Comparison of ENCODE assay signal across 13 mouse cellular contexts in genomic region chr16:43710134-43710475, GRCm38 (mm10). TPM values are rescaled to one million over a fixed set of nuclear protein-coding genes. Genes with fewer than 3 reads are reported as not detected.
A peak's percentile ranks its signal among the peaks of the same experiment; 100 is the strongest.
DNase-seq lines count a peak whose midpoint lies in the region; ATAC-seq lines count a peak whose summit lies in the region.
"Had no signal": no experiment of that assay in that cellular context is flagged by ENCODE, and none has a peak within 500 bp of the region (broad histone marks: within the 10 kb centered on the region; RNA-seq: fewer than 3 reads in every experiment).

No protein-coding gene starts in this region.

- no peaks in the 10 kb centered on the region for H3K36me3 ChIP-seq in forebrain, embryonic 12.5 days (replicated peaks)
- H3K36me3 ChIP-seq in forebrain, embryonic 11.5 days (ENCODE audit: control insufficient read depth, insufficient read depth, low read length) = no peaks in the 10 kb centered on the region
- no peaks in the 10 kb centered on the region for H3K36me3 ChIP-seq in kidney, embryonic 16.5 days (ENCODE audit: insufficient read depth, low read length)
- H3K36me3 ChIP-seq: G1E had no signal

- no peak overlapping the region for H3K27ac ChIP-seq in forebrain, embryonic 12.5 days
- no peak overlapping the region for H3K27ac ChIP-seq in forebrain, embryonic 11.5 days (ENCODE audit: low read depth, low read length)
- H3K27ac ChIP-seq in kidney, embryonic 16.5 days (ENCODE audit: low read length) = no peak overlapping the region

- no peak for DNase-seq in forebrain, embryonic 11.5 days (ENCODE audit: low spot score)
- no peak for DNase-seq in kidney, postnatal 36 days
- peak; percentile 9 for DNase-seq in ES-CJ7 (ENCODE audit: low read depth, low spot score)
- no peak for DNase-seq in adrenal gland, postnatal 25 days
- DNase-seq in retina, postnatal 1 day = no peak
- DNase-seq: gastrocnemius, postnatal 10 days had no signal

- 62% methylated on average over 6 of the region's 6 CpGs for WGBS in forebrain, embryonic 12.5 days
- WGBS in forebrain, embryonic 11.5 days = 67% methylated on average over 6 of the region's 6 CpGs
- WGBS in kidney, embryonic 16.5 days = 41% methylated on average over 6 of the region's 6 CpGs

- no peaks in the 10 kb centered on the region for H3K27me3 ChIP-seq in forebrain, embryonic 12.5 days
- H3K27me3 ChIP-seq in forebrain, embryonic 11.5 days (ENCODE audit: control insufficient read depth, insufficient read depth, low read length) = no peaks in the 10 kb centered on the region
- no peaks in the 10 kb centered on the region for H3K27me3 ChIP-seq in kidney, embryonic 16.5 days (ENCODE audit: insufficient read depth, low read length)

- H3K9me3 ChIP-seq in forebrain, embryonic 12.5 days = no peaks in the 10 kb centered on the region
- H3K9me3 ChIP-seq in forebrain, embryonic 11.5 days (ENCODE audit: control insufficient read depth, low read length) = no peaks in the 10 kb centered on the region
- H3K9me3 ChIP-seq in kidney, embryonic 16.5 days (ENCODE audit: low read length) = no peaks in the 10 kb centered on the region
- H3K9me3 ChIP-seq: G1E had no signal

- no peak overlapping the region for H3K4me2 ChIP-seq in forebrain, embryonic 12.5 days
- H3K4me2 ChIP-seq in forebrain, embryonic 11.5 days (ENCODE audit: low read depth, low read length, severe bottlenecking) = no peak overlapping the region
- peak overlapping the region; percentile 49; the same call in 1 of the 2 replicates for H3K4me2 ChIP-seq in kidney, embryonic 16.5 days (replicated peaks; ENCODE audit: low read depth, low read length)

- H3K4me1 ChIP-seq in forebrain, embryonic 12.5 days = peaks cover 5% of the 10 kb centered on the region; the same call in 1 of the 2 replicates
- H3K4me1 ChIP-seq in forebrain, embryonic 11.5 days (replicated peaks; ENCODE audit: control insufficient read depth, insufficient read depth, low read length) = no peaks in the 10 kb centered on the region
- H3K4me1 ChIP-seq in kidney, embryonic 16.5 days (ENCODE audit: insufficient read depth, low read length) = peaks cover 9% of the 10 kb centered on the region; the same call in 1 of the 2 replicates

- H3K9ac ChIP-seq in forebrain, embryonic 12.5 days = no peak overlapping the region
- H3K9ac ChIP-seq in forebrain, embryonic 11.5 days (ENCODE audit: low read length) = no peak overlapping the region
- no peak overlapping the region for H3K9ac ChIP-seq in kidney, embryonic 16.5 days (replicated peaks; ENCODE audit: low read length)

- ATAC-seq in forebrain, embryonic 12.5 days (ENCODE audit: low FRiP score) = 0 out of 2 replicates have a peak, but pooled peaks have one; percentile 19
- no peak for ATAC-seq in forebrain, embryonic 11.5 days (replicated peaks; ENCODE audit: low FRiP score)
- ATAC-seq in kidney, embryonic 16.5 days (ENCODE audit: low FRiP score, low TSS enrichment) = no peak
- 0 out of 2 replicates have a peak, but pooled peaks have one; percentile 11 for ATAC-seq in megakaryocyte progenitor cell, adult 5-6 weeks (replicated peaks; ENCODE audit: poor library complexity)

- no peak overlapping the region for H3K4me3 ChIP-seq in forebrain, embryonic 12.5 days (replicated peaks)
- H3K4me3 ChIP-seq in forebrain, embryonic 11.5 days (ENCODE audit: low read depth, low read length) = no peak overlapping the region
- H3K4me3 ChIP-seq in kidney, embryonic 16.5 days (ENCODE audit: low read length) = no peak overlapping the region

RNA-seq across cellular contexts. Expression of gene Drd3, which starts 43.7 kb away (rescaled TPM):
- 0.13 and 0.27 TPM in 2 replicates for polyA plus RNA-seq in forebrain, embryonic 12.5 days (2016; fragmentation: Nextera tagmentation; extraction: Ambion mirVana)
- polyA plus RNA-seq in forebrain, embryonic 11.5 days (2014; fragmentation: Nextera tagmentation; extraction: Ambion mirVana) = 0.11 and 0.19 TPM in 2 replicates
- not detected in 2 replicates for polyA plus RNA-seq in kidney, embryonic 16.5 days (2015; fragmentation: Nextera tagmentation; extraction: Ambion mirVana)
- not detected in 2 replicates for total RNA-seq in megakaryocyte progenitor cell, adult 5-6 weeks (2015)
- not detected in 2 replicates for total RNA-seq in megakaryocyte progenitor cell, adult 5-6 weeks (2017)
- not detected in 2 replicates for total RNA-seq in adrenal gland, postnatal 25 days (2021)
- total RNA-seq: common myeloid progenitor, adult 5-6 weeks; G1E; gastrocnemius, postnatal 10 days had no signal
- polyA plus RNA-seq: G1E; liver, embryonic 16.5 days had no signal

RNA-seq across cellular contexts. Expression of gene Tigit, which starts 46.2 kb away (rescaled TPM):
- polyA plus RNA-seq in forebrain, embryonic 12.5 days (2016; fragmentation: Nextera tagmentation; extraction: Ambion mirVana) = not detected in 2 replicates
- not detected in 2 replicates for polyA plus RNA-seq in forebrain, embryonic 11.5 days (2014; fragmentation: Nextera tagmentation; extraction: Ambion mirVana)
- polyA plus RNA-seq in kidney, embryonic 16.5 days (2015; fragmentation: Nextera tagmentation; extraction: Ambion mirVana) = not detected in 2 replicates
- total RNA-seq in megakaryocyte progenitor cell, adult 5-6 weeks (2015) = not detected in 2 replicates
- not detected in 2 replicates for total RNA-seq in megakaryocyte progenitor cell, adult 5-6 weeks (2017)
- total RNA-seq in adrenal gland, postnatal 25 days (2021) = not detected in 2 replicates
- total RNA-seq: common myeloid progenitor, adult 5-6 weeks; G1E; gastrocnemius, postnatal 10 days; left cerebral cortex, postnatal 14 days had no signal
- polyA plus RNA-seq: G1E; liver, embryonic 16.5 days had no signal

Comparison
In these comparisons a context has a peak if more than half of its experiments do, and no peak if none do; other contexts are left out.
1. ATAC-seq: peak in forebrain, embryonic 12.5 days (single experiment) and megakaryocyte progenitor cell, adult 5-6 weeks (single experiment); none in forebrain, embryonic 11.5 days (single experiment) and kidney, embryonic 16.5 days (single experiment).